Mouse (Mus musculus) limb, embryonic 14.5 days (tissue): ENCODE measurements around the gene Ephb1. TPM values are rescaled to one million over a fixed set of nuclear protein-coding genes. Genes with fewer than 3 reads are reported as not detected.

Experiments used
- ATAC-seq: fragments of 200-750 bp; cut with Nextera tagmentation; 2 replicates; pipeline ENCODE4 v1.8.0; 2017; ENCODE audit warnings: low read depth, moderate number of reproducible peaks, moderate TSS enrichment; ENCODE audit not compliant: low FRiP score
- DNase-seq: peaks from one replicate; pipeline ENCODE4 v3.0.0-alpha.2; 2015; ENCODE audit warnings: low spot score
- H3K27ac ChIP-seq: fragments of 300-500 bp; sonication (generic); replicated peaks from 2 replicates; pipeline ENCODE4 v1.5.1; 2014; ENCODE audit warnings: low read depth, mild to moderate bottlenecking, low read length, moderate library complexity, mixed read lengths
- H3K27me3 ChIP-seq: fragments of 300-500 bp; sonication (generic); 2 replicates; pipeline ENCODE4 v1.6.1; 2014; ENCODE audit warnings: low read length, mixed read lengths; ENCODE audit not compliant: control insufficient read depth, insufficient read depth
- H3K36me3 ChIP-seq: fragments of 300-500 bp; sonication (generic); 2 replicates; pipeline ENCODE4 v1.6.1; 2014; ENCODE audit warnings: mild to moderate bottlenecking, low read length, moderate library complexity, mixed read lengths; ENCODE audit not compliant: control insufficient read depth, insufficient read depth
- H3K4me1 ChIP-seq: fragments of 300-500 bp; sonication (generic); 2 replicates; pipeline ENCODE4 v1.6.1; 2014; ENCODE audit warnings: antibody characterized with exemption, low read length, mixed read lengths; ENCODE audit not compliant: control insufficient read depth, insufficient read depth
- H3K4me2 ChIP-seq: fragments of 300-500 bp; sonication (generic); replicated peaks from 2 replicates; pipeline ENCODE4 v1.6.1; 2014; ENCODE audit warnings: low read depth, mild to moderate bottlenecking, low read length, moderate library complexity; ENCODE audit not compliant: severe bottlenecking
- H3K4me3 ChIP-seq: fragments of 300-500 bp; sonication (generic); replicated peaks from 2 replicates; pipeline ENCODE4 v1.5.1; 2014; ENCODE audit warnings: low read length
- H3K9ac ChIP-seq: fragments of 300-500 bp; sonication (generic); 2 replicates; pipeline ENCODE4 v1.6.1; 2014; ENCODE audit warnings: mild to moderate bottlenecking, low read depth, low read length, moderate library complexity; ENCODE audit not compliant: severe bottlenecking
- H3K9me3 ChIP-seq: fragments of 300-500 bp; sonication (generic); 2 replicates; pipeline ENCODE4 v1.6.1; 2016; ENCODE audit warnings: low read length; ENCODE audit not compliant: control insufficient read depth
- POLR2A ChIP-seq: fragments of 200-500 bp; IDR thresholded peaks from 2 replicates; pipeline ENCODE4 v1.8.0; 2012; ENCODE audit warnings: inconsistent platforms, mild to moderate bottlenecking, moderate library complexity, borderline replicate concordance; ENCODE audit not compliant: insufficient read depth, insufficient read length; ENCODE audit errors: extremely low read depth
- WGBS: fragments of 180-500 bp; shearing (Covaris S2); extraction: QIAGEN DNeasy Blood & Tissue Kit; methylation state at CpG from one replicate; pipeline ENCODE4 v1.1.7; 2014; 5-methylcytosine and 5-hydroxymethylcytosine counted together
- polyA plus RNA-seq, 2 experiments: library from polyadenylated mRNA; depleted of rRNA in 1 of 2; stranded (reverse) in 1 of 2; unstranded in 1 of 2; fragments of >200 nt; fragmentation: Nextera tagmentation in 1 of 2; extraction: Ambion mirVana in 1 of 2; gene quantifications; 2 replicates each; pipeline versions ENCODE4 v1.2.1 to v1.2.3; 2012 to 2014

Gene Ephb1
- polyA plus RNA-seq, 2 experiments = 4.1 TPM

DNA sequence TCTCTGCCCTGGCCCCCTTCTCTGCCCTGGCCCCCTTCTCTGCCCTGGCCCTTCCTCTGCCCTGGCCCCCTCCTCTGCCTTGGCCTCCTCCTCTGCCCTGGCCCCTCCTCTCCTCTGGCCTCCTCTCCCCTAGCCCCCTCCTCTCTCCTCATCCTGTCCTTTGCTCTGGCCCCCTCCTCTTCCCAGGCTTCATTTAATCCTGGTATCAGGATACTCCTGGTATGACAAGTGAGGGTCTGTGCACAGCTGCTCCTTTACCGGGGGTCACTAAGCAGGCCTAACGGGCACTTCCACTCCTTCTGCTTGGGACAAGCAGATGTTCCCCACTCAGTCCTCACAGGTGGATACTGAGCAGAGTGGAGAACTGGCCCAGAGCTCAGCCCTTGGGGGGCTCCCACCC lies 247.3 kb downstream of the Ephb1 start:
- Histone ChIP-seq H3K27ac (no peak overlapping the region), H3K9me3 (no peaks in the 10 kb centered on the region), H3K4me2 (no peak overlapping the region), H3K36me3 (no peaks in the 10 kb centered on the region), H3K27me3 (no peaks in the 10 kb centered on the region), H3K4me3 (no peak overlapping the region), H3K4me1 (no peaks in the 10 kb centered on the region), H3K9ac (no peak overlapping the region)
- DNase-seq (no peak), ATAC-seq (0 out of 2 replicates have a peak, but pooled peaks have one; percentile 34)
- TF ChIP-seq POLR2A = no peak
- WGBS = 59% methylated on average over 2 of the region's 2 CpGs

DNA sequence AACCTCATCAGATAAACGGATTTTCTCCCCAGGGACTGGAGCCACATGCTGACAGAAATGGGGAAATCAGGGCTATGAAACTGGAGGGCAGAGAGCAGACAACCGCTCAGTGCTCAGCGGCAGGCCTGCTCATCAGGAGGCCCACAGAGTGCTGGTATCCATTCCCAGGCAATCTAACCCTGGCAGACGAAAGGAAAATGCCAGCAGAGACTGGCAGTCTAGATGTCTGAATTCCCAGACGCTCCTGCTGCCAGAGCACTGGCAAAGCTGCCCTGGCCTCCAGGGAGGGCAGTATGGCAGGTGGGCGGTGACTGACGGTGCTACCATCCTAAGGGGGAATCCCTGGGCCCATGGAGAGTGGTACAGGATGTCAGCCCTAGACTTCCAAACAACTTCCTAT lies 257.7 kb downstream of the Ephb1 start:
- ATAC-seq = no peak
- Histone ChIP-seq H3K9ac (no peak overlapping the region), H3K4me2 (no peak overlapping the region), H3K4me1 (no peaks in the 10 kb centered on the region), H3K27ac (no peak overlapping the region), H3K4me3 (no peak overlapping the region), H3K27me3 (no peaks in the 10 kb centered on the region), H3K36me3 (no peaks in the 10 kb centered on the region), H3K9me3 (no peaks in the 10 kb centered on the region)
- WGBS = 41% methylated on average over 7 of the region's 7 CpGs
- DNase-seq = no peak
- no peak for TF ChIP-seq POLR2A

GRCm38 (mm10) chr9:102088598-102088997 lies 265.9 kb downstream of the Ephb1 start:
- peaks cover 7% of the 10 kb centered on the region; the same call in 1 of the 2 replicates for H3K4me1 ChIP-seq
- H3K27ac ChIP-seq = no peak overlapping the region
- no peak overlapping the region for H3K4me3 ChIP-seq
- no peaks in the 10 kb centered on the region for H3K27me3 ChIP-seq
- ATAC-seq (no peak), DNase-seq (no peak)
- TF ChIP-seq POLR2A = no peak
- no peak overlapping the region for H3K9ac ChIP-seq
- H3K9me3 ChIP-seq = no peaks in the 10 kb centered on the region
- no peaks in the 10 kb centered on the region for H3K36me3 ChIP-seq
- WGBS = 75% methylated on average over 5 of the region's 5 CpGs
- no peak overlapping the region for H3K4me2 ChIP-seq

DNA sequence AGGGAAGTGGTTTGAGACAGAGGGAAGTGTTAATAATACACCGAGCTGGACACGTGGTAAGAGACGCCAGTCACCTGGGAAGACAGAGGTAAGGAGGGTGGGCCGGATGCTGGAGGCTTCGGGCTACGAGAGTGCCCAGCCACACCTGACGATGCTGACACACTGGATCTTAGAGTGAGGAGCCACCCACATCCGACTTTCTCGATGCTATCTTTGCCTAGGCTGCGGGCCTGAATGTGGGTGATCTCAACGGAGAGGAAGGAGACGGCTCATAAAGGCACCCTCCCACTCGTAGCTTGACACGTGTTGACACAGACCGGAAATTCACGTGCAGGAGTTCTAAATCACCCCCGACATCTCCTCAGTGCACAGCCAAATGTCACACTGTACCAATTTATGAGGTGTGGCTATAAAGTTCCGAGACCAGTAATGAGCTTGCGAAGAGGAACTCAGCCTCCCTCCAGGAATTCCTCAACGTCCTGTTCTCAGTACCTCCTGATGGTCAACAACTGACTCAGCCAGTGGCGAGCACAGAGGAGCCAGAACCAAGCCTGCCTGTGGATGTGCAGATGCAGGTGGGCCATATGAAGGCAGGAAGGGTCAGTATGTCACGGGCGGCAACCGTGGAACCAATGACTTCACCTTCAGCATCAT lies 268.3 kb downstream of the Ephb1 start:
- DNase-seq = no peak
- Histone ChIP-seq H3K27ac (no peak overlapping the region), H3K4me2 (no peak overlapping the region), H3K36me3 (no peaks in the 10 kb centered on the region), H3K27me3 (no peaks in the 10 kb centered on the region), H3K4me1 (peaks cover 7% of the 10 kb centered on the region; the same call in 1 of the 2 replicates), H3K9me3 (no peaks in the 10 kb centered on the region), H3K9ac (no peak overlapping the region), H3K4me3 (no peak overlapping the region)
- WGBS = 23% methylated on average over 24 of the region's 24 CpGs
- no peak for ATAC-seq
- no peak for TF ChIP-seq POLR2A

GRCm38 (mm10) chr9:102085477-102085876 lies 269.0 kb downstream of the Ephb1 start:
- Histone ChIP-seq H3K36me3 (no peaks in the 10 kb centered on the region), H3K4me1 (peaks cover 7% of the 10 kb centered on the region; the same call in 1 of the 2 replicates), H3K4me3 (no peak overlapping the region), H3K27me3 (no peaks in the 10 kb centered on the region), H3K4me2 (no peak overlapping the region), H3K27ac (no peak overlapping the region), H3K9me3 (no peaks in the 10 kb centered on the region), H3K9ac (no peak overlapping the region)
- no peak for ATAC-seq
- no peak for TF ChIP-seq POLR2A
- DNase-seq = no peak
- 85% methylated on average over 9 of the region's 9 CpGs for whole genome bisulfite sequencing
